Mouse (Mus musculus): ENCODE measurements around the gene Ptpn1.

DNA sequence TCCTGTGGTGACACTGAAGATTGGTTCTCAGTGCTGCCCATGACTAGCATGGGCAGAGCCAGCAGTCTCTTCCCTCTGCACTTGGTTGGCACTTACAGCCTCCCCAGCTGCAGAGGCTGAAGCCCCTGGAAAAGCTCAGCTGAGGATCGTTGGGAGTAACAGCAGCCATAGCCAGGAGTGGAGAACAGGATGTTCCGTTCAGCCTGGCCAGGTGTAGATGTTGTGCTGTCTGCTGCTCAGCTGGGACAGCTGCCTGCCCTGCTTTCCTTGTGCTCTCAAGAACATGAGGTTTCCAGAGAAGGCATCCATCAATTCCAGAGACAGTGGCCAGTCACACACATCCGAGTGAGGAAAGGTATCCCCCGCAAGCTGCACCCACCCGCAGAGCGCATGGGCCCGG lies 36.6 kb downstream of the Ptpn1 start:
- TF ChIP-seq POLR2A (IDR thresholded peaks at IDR 0.05; ENCODE audit: borderline replicate concordance, control insufficient read depth, low read depth, low read length) = no peak
- no peak for TF ChIP-seq CTCF (IDR thresholded peaks at IDR 0.05; ENCODE audit: control insufficient read depth, insufficient read depth, low read length)

Measured in bone marrow, adult 2 months (tissue).